Mouse (Mus musculus) forelimb bud, embryonic 11.5 days (tissue): ENCODE measurements around the gene Gpr173.

Source experiments
- DNase-seq: peaks from one replicate; pipeline ENCODE4 v3.0.0-alpha.2; 2012; ENCODE audit warnings: low read depth, low spot score

Gene Gpr173

DNA sequence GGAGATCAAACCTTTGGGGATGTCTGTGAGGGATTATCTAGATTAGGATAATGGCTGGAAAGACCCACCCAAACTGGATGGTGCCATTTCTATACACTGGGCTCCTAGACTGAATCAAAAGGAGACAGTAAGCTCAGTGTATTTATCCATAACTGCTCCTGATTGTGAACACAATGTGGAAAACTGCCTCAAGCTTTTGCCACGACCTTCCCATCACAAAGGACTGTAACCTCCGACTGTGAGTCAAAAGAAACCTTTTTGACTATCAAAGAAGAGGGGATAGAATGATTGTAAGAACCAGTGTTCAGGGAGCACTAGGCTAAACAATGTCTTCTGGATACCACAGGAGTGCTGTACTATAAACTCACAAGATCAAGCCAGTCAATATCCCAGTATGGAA lies 62.3 kb downstream of the Gpr173 start:
- no peak for DNase-seq
